Mouse (Mus musculus): ENCODE measurements around the gene A630001G21Rik.
"Not testable (repeated sequence)": the region's sequence is repeated elsewhere in the genome, so short reads cannot be mapped to it uniquely, and the experiment has no call there.

Gene A630001G21Rik

DNA sequence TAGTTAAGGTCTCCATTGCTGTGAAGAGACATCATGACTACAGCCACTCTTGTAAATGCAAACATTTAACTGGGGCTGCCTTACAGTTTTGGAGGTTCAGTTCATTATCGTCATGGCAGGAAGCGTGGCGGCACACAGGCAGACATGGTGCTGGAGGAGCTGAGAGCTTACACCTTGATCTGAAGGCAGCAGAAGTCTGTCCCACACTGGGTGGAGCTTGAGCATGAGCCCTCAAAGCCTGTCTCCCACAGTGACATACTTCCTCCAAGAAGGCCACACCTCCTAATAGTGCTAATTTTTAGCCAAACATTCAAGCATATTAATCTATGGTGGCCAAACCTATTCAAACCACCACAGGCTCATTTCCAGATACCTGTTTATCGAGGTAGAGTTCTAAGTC, at the start of gene A630001G21Rik:
TSS of gene A630001G21Rik (minus strand) at position 208 of the 400 bp plus-strand sequence.
- no peak for DNase-seq

DNA sequence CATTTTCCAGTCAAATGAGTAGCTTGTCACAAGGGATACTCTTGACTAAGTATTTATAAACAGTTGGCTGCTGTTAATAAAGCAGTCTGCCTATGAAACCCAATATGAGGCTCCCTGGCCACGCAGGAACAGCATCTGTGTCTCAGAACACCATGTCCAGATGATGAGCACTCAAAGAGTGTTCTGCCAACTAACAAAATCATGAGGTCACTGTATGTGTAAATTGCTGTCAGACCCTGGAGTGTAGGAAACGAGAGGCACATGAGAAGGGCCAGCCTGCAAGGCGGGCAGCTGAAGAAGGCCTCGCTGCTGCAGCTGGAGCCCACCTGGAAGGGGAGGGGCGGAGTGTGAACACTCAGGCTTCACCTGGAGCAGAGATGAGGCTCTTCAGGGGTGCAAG, 48.7 kb upstream of the A630001G21Rik start:
- no peak for DNase-seq

DNA sequence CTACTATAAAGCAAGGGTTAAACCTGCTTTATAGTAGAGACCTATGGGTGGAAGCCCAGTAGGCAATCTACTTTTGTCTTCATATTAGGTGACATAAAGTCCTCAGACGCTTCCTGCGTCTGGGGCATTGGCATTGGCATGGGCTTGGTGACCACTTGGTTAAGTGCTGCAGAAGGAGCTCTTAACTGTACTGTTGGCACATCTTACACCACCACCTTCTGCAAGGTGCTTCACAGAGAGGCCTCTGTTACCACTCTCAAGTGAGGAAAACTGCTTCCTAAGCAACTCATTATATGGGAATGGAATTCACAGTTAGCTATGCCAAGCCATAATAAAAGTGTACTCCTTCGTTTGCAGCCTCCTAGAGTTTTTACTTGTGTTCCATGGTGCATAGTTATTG, 46.5 kb upstream of the A630001G21Rik start:
- DNase-seq = no peak

DNA sequence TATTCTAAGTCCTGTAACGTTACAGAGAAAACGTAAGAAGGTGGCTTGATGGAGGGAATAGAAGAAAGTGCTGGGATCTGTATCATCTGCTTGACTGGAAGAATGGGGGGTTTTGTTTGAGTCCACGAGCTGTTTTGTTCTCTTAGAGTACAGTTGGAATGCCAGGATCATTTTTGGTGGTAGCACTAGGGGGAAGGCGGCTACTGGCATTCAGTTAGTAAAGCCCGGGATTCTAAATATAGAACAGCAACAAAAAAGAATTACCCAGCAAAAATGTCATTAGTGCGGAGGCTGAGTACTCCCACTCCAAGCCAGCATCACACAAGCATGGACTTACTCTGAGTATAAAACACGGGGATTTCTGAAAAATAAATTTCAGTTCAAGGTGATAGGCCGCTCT, 43.8 kb upstream of the A630001G21Rik start:
- DNase-seq = no peak

DNA sequence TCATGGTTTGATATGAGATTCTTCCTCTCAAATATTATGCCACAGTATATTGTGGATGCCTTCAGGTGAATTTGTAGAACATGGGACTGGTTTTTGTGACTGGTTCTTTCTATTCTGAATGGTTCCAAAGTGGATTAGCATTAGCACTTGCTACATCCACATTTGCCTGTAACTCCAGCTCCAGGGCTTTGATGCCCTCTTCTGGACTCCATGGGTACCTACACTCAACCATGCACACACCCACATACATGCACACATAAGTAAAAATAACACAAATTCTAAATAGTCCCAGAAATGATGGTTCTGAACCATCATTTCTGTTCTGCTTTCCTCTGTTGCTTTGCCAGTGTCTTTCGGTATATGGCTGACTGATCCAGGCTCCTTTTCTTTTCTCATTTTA, 41.3 kb upstream of the A630001G21Rik start:
- no peak for DNase-seq

DNA sequence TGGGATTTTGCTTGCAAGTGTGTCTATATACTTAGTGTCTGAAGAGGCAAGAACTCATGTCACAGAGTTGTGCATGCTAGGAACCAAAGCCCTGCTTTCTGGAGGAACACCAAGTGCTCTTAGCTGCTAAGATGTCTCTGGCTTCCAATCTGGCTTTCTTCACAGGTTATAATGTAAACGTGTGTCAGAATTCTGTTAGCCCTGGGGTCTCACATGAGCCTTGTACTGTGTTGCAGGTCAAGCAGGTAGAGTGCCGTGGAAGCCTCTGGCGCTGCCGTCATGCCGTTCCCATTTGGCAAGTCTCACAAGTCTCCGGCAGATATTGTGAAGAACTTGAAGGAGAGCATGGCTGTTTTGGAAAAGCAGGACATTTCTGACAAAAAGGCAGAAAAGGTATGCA, 39.7 kb upstream of the A630001G21Rik start:
- DNase-seq = no peak

DNA sequence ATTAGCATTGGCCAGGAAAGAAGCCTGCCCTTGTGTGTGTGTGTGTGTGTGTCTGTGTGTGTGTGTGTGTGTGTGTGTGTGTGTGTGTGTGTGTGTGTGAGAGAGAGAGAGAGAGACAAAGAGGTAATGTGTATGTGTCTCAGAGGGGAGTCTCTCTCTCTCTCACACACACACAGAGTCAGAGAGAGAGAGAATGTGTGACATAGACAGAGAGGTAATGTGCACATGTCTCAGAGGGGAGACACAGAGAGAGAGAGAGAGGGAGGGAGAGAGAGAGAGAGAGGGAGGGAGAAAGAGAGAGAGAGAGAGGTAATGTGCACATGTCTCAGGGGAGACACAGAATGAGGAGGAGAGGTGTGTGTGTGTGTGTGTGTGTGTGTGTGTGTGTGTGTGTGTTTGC, 35.8 kb upstream of the A630001G21Rik start:
- not testable (repeated sequence) for DNase-seq

DNA sequence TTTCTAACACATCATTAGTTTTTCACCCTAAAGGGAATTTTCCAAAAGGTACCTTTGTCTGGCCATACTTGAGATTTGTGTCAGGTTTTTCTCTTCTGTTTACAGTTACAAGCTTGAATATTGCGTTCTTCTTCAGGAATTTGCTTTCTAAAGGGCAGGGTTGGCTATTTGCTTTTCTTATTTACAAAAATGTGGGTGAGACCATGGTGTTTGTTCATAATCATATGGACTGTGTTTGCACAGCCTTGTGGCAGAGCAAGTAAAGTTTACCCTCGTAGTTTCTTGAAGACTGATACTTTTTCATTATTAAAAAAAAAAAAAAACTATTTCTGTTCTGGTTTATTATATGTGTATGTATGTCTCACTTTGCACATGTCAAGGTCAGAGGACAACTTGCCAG, 32.3 kb upstream of the A630001G21Rik start:
- DNase-seq = no peak

DNA sequence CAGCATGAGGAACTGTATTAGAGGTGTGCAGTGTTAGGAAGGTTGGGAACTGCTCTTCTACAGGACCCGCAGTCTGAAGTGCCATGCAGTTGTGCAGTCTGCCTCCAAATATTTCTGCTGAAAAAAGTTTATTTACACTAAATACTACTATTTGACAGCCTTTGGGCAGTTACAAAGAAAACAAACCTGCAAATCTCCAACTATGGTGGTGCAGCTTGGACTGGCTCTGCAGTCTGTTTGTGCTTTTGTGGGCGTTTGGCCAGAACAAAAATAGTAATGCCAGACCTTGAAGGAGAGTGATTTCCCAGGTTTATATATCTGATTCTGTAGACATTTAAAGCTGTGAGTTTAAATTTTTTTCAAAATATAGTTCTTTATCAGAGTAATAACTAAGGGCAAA, 31.9 kb upstream of the A630001G21Rik start:
- DNase-seq = no peak

DNA sequence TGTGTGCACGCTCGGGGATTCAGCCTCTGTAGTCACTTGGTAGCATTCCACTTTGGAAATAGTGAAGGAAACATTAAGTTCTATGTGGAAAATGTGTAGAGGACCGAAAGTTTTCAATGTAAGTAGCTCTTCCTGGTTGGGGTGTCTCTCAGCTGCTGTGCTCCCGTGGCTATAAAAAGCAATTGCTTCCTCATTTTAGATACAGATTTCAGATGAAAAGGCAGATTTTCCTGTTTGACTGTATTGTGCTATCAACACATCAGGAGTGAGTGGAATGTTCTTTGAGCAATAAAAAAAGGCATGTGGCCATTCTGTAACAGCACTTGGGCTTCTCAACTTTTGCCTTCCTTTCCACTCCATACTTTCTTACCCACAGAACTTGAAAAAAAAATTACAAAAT, 30.8 kb upstream of the A630001G21Rik start:
- no peak for DNase-seq

DNA sequence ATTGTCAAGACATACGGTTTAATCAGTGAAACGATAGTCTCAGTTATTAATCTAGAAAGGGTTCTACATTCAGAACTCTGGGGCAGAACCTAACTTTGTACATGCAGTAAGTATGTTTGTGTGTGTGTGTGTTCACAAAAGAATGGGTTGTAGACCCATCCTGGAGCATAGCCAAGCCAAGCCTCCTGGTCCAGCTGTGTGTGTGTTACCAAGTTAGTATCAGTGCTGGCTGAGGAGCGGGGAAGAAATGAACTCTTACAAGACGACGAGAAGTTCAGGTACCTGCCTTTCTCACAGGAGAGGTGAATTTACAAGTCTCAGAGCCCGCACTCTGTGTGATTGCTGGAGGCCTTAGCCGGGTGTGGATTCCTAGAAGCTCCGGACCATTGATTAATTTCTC, 26.1 kb upstream of the A630001G21Rik start:
- no peak for DNase-seq

DNA sequence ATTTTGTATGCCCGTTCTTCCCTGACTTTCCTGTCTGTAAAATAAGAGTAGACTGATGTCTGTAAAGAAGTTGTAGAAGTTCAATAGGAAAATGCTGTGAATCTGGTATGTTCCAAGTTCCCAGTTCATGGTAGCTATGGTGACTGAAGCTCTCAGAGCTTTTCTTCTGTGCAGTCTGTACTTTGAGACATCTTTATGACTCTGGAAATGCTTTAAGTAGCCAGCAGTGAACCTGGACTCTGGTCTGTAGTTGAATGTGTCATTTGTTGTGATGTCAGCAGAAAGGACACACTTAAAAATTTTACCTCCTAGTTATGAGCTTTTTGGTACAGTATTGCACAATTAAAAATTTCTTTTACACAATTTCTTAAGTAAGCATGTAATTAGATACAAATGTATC, 24.1 kb upstream of the A630001G21Rik start:
- DNase-seq = no peak

DNA sequence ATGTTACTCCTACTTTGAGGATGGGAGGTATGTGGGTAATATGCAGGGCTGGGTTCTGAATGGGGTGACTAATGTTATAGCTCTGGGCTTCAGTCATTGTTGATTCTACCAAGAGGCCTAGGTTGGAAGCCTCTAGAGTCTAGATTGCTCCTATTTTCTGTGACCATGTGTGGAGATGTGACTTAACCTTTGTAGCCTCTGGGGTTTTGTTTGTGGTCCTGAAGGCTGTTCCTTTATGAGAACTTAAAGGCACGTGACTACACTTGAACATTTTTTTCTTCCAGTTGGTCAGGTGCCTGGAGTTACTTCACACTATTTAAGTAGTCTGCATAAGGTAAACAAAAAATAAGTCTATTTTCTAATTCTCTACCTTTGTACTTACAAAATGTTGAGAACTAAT, 21.3 kb upstream of the A630001G21Rik start:
- DNase-seq = no peak

DNA sequence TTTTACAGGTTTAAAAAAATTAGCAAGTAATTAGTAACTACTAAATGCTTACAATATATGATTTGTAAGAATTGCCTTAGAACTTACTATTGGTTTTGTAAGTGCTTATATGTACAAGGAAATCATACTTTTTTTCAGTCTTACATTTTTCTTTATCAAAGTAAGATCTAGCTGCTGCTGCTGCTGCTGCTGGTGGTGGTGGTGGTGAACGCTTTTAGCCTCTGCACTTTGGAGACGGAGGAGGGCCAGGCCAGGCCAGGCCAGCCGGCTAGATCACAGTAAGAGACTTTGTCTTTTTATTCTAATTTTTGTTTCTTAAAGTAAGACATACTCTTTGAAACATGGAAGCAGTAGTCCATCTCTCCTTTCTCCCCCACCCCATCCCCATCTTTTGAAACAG, 16.8 kb upstream of the A630001G21Rik start:
- DNase-seq = no peak

DNA sequence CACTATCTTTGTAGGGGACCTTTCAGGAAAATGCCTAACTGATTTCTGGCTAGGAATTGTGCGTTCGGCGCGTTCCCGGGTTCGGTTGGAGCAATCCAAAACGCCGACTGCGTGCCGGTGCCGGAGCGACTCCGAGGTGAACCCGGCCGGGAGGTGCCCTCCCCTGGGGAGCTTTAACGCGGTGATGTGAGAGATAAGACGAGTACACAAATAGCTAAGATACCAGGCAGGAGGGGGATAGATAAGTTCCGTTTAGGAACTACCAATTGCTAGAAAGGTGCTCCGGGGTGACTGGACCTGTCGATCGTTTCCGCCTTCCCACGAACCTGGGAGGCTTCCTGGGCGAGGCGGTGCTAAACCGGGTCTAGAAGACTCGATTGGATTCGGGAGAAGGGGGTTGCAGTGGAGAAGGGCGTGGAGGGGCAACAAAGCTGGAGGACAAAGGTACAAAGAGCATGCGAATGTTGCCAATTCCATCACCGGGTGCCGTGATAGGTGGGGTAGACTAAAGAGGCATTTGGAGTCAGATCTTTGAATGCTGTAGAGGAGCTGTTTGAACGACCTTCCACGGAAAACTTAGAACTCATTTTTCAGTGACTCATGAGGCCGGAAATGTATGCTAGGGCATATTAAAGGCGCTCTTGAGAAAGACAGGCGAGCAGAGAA, 15.8 kb upstream of the A630001G21Rik start:
- peak; percentile 46 to 51 for DNase-seq

DNA sequence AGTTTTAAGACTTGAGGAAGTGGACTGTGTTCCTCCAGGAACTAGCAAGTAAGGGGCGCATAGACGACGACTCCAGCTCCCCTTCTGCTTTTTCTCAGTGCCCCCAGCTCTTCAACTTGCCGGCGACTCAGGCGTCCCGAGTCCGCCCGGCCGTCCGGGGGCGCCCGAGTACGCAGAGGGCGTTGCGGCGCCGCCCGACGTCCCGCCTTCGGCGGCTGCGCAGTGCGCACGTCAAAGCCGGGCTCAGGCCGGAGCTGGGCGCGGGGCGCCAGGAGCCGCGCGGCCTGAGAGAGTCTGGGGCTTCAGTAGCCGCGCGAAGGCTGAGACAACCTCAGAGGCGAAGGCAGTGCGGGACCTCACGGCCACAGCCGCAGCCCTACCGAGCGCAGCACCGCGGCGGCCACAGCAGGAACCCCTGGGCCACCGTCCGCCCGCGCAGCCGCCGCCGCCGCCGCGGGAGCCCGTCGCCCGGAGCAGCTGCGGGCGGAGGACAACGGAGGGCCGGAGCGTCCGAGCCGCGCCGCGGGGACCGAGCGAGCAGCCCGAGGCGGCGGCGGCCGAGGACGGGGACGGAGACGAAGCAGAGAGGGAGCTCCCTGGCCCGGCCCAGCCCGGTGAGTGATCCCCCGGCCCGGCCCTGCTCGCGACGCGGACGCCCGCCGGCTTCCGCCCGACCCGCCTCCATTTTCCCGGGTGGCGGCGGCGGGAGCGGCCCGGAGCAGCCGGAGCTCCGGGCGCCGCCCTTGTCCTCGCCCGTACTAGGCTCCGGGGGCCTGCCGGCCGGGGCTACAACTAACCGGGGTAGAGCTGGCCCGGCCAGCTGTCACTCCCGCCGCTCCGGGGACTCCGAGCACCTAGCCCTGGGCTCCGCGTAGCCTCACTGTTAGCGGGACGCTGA, 15.0 kb upstream of the A630001G21Rik start, which contains the start of gene Cab39:
TSS of gene Cab39 (plus strand) at position 234 of the 898 bp plus-strand sequence.
- DNase-seq = peak; percentile 89 to 90

DNA sequence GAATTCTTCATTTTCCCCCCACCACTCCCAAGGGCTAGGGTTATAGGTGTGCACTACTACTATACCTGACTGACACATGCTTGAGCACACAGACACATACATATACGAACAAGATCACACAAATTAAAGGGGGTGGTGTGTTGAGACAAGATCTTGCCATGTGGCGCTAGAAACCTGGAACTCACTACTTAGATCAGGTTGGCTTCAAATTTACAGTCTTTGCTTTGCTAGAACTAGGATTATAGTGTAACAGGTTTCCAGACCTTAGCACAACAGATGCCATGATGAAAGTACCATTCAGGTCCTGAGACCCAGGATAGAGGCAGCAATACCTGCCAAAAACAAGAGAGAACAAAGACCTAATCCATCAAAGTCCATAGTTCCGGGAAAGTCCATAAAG, 13.0 kb upstream of the A630001G21Rik start:
- DNase-seq = no peak

DNA sequence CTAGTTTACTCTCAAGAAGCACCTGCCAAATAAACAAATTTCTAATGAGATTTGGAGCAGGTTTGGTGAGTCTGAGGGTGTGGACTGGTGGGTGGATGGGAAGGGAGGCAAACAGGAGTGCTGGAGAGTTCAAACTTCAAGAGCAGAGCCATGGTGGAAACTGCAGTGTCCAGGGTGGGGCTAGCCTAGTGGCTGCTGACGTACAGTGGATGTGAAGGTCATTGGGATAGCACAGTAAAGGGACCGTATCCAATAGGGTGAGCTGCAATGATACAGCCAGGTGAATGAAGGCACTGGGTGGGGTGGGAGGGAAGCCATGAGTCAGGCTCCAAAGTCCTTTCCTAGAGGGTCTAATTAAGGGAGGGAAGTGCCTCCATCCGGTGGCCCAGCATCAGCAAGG, 12.1 kb upstream of the A630001G21Rik start:
- DNase-seq = no peak

DNA sequence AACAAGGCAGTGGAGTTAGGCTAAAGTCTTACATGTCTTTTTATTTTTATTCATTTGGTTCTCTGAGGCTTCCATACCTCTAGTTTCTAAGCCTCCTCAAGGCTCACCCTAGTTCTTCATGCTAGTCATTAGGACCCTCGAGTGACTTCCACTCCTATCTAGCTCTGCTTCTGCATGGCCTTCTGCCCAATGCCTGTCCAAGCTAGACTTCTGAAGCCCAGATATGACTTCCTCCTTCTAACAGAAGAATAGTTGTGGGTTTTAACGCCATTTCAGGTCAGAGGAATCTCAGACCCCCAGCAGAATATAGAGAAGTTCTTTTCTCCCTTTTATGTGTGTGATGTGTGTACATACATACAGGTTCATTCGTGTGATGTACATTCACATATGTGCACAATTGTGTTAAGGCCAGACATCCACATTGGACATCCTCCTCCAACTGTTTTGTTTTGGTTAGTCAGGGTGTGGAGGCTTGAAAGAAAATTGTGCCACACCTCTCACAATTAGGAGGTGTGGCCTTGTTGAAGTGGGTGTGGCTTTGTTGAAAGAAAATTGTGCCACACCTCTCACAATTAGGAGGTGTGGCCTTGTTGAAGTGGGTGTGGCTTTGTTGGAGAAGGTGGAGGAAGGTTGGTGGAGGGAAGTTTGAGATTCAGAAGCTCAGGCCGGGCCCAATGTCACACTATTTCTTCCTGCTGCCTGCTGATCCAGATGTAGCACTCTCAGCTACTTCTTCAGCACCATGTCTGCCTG, 1.2 kb upstream of the A630001G21Rik start:
- DNase-seq = no peak

DNA sequence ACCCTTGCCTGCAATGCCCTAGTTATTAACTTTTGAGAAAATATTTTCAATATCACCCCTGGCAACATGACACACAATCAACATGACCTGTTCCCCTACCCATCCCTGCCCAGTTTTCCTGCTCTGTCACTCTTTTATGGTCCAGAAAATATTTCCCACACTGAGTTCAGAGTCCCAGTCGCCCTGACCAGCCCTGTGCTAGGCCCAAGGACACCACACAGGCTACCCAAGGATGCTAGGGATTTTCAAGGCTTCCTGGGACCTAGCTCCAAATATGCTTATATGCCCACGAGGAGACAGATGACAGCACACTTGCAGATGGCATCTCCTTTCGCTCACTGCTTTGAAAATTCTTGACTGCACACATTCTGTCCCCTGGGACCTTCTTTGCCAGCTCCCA, 569 bp upstream of the A630001G21Rik start:
- no peak for DNase-seq

DNA sequence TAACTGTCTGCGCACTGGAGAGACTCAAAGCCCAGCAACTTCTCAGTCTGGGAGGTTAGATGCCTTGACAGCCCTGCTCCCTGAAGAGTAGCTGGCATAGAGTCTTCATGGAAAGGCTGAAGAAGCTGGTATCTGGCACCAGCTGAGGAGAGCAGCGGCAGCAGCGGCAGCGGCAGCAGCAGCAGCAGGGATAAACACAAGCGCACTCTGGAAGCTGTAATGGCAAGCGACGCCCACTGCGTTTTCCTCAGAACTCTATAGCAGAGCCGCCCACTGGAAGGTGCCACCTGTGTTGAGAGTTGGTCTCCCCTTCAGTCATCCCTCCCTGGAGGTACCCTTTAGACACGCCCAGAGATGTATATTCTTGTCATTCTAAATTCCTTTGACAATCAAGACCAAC, 2.3 kb downstream of the A630001G21Rik start:
- DNase-seq = no peak

DNA sequence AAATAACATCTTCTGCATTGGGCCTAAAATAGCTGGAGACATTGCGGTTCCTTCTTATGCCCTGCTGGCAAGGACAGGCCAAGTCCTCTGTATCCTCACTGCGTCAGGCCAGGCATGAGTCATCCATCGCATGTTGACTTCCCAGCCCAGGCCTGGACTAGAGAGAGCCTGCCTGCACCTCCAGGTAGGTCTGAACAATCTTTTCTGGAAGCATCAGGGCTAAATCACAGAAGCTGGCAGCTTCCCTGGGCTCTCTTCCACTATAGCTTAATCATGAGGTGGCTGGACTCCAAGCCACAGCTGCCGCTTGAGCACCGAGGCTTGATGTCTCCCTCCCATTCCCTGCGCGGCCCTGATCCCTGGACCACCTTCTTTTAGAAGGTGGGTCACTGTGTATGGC, 3.3 kb downstream of the A630001G21Rik start:
- no peak for DNase-seq

DNA sequence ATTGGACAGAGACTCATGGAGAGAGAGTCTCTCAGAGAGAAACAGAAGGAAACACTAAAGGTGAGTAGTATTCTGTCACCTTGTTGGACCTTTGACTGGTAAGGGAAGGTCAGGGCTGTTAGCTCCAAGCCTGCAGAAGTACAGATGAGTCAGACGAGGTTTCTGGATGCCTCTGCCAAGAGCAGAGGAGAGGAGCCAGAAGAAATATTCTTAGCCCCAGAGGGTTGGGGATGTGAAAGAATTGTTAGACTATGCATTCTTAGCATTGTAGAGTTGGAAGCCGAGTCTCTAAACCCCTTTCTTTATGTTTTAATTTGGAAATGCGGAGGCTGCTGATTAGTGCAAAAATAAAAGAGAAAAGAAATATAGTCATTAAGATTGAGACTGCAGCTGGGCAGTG, 6.5 kb downstream of the A630001G21Rik start:
- DNase-seq = no peak

DNA sequence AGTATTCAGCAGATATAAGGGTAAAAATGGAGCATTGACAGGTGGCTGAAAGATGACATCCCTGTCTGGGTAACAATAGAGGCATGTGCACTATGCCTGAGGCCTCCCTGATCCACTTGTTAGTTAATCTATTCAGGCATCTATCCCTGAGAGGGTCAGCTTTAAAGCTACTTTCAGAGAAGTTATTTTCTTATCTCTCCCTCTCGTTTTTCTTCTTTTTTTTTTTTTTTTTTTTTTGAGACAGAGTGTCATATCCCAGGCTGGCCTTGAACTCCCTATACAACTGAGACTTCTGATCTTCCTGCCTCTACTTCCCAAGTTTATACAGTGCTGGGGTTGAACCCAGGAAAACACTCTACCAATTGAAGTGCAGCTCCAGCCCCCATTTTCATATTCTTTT, 10.7 kb downstream of the A630001G21Rik start:
- DNase-seq = no peak

Data from thymus, postnatal 36 days (tissue).